Mouse (Mus musculus): ENCODE data around the gene Gm3278.
"Not testable (repeated sequence)": the region's sequence is repeated elsewhere in the genome, so short reads cannot be mapped to it uniquely, and the experiment has no call there.

Gm3278 gene

GRCm38 (mm10) chr14:4892116-4892515, at the start of gene Gm3278:
Gm3278 (plus strand) TSS chr14:4892416.
- not testable (repeated sequence) for DNase-seq

- DNase-seq: peak; percentile 1
Observed at GRCm38 (mm10) chr14:4855299-4855980, 36.8 kb upstream of the Gm3278 start, which contains the start of gene Gm3264. Gm3264 (plus strand) TSS chr14:4855576.

Measured in lung, postnatal 36 days (tissue).